Mouse (Mus musculus) adrenal gland, postnatal 0 days (tissue): ENCODE measurements around the gene Chst8. TPM values are rescaled to one million over a fixed set of nuclear protein-coding genes. Genes with fewer than 3 reads are reported as not detected.

Experiments used
- polyA plus RNA-seq: library from polyadenylated mRNA; unstranded; fragments of >200 nt; fragmentation: Nextera tagmentation; extraction: Ambion mirVana; gene quantifications from 2 replicates; pipeline ENCODE4 v1.2.1, GENCODE M21; 2015

The Chst8 gene
- polyA plus RNA-seq: 7.6 and 9.4 TPM in 2 replicates

GRCm38 (mm10) chr7:34812531-34813111 lies at the start of gene Chst8:
Gene Chst8, minus strand, starts transcription at chr7:34812711.

GRCm38 (mm10) chr7:34656632-34657031 lies 155.9 kb downstream of the Chst8 start, which contains the start of gene Kctd15:
Gene Kctd15, minus strand, starts transcription at chr7:34656732.

Other genes with a start within 250 kb of the Chst8 start
- gene Kctd15, start 156.0 kb downstream of the Chst8 start, polyA plus RNA-seq: 6.0 and 7.1 TPM in 2 replicates
- gene Pepd, start 99.7 kb upstream of the Chst8 start, polyA plus RNA-seq: 57.3 and 86.3 TPM in 2 replicates
- gene Cebpg, start 243.9 kb upstream of the Chst8 start, polyA plus RNA-seq: 18.9 and 20.9 TPM in 2 replicates